ENCODE assay signal across 8 mouse cellular contexts in the genomic region with DNA sequence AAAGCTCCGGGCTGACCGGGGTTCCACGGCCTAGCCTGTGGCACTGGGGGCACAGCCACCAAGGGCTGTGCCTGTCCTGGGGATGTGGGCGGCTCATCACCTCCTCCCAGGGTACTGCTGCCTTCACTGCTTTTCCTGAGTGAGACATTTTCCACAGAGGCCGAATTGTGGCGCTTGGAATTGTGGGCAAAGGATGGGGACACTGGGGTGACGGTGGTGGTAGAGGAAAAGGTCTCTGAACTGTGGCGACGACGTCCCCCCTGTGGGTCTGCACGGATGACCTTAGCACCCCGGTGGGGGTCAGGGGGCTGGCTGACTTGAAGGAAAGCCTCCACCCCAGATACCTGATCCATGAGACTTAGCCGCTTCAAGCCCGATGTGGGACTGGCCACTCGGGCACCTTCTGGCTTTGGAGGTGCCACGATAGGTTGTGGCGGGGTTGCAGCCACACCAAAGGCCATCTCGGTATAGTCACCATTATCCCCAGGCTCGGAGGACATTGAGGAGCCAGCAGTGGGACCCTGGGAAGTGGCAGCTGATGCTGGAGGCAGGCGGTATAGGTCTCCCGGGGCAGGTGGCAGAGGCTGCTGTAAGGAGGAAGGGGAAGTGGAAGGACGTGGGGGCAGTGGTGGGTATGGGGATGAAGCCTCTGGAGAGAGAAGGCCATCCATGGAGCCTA. TPM values are rescaled to one million over a fixed set of nuclear protein-coding genes. Genes with fewer than 3 reads are reported as not detected.
A peak's percentile ranks its signal among the peaks of the same experiment; 100 is the strongest.
DNase-seq lines count a peak whose midpoint lies in the region; ATAC-seq lines count a peak whose summit lies in the region.

No protein-coding gene starts in this region.

- H3K27ac ChIP-seq in heart, embryonic 16.5 days (ENCODE audit: low read length): peak overlapping the region; percentile 56; the same call in 1 of the 2 replicates
- no peak overlapping the region for H3K27ac ChIP-seq in hindbrain, embryonic 11.5 days (ENCODE audit: low read depth, low read length)
- H3K27ac ChIP-seq in midbrain, embryonic 10.5 days (replicated peaks): peak overlapping the region; percentile 99

- 66% methylated on average over 22 of the region's 22 CpGs for WGBS in heart, embryonic 16.5 days
- 76% methylated on average over 22 of the region's 22 CpGs for WGBS in hindbrain, embryonic 11.5 days
- WGBS in midbrain, embryonic 10.5 days: 79% methylated on average over 22 of the region's 22 CpGs

- peak overlapping the region; percentile 73 for H3K9ac ChIP-seq in heart, embryonic 16.5 days (ENCODE audit: low read length)
- H3K9ac ChIP-seq in hindbrain, embryonic 11.5 days (ENCODE audit: low read depth, low read length): peak overlapping the region; percentile 2; the same call in 1 of the 2 replicates

- intact Hi-C loops in heart, postnatal 10 days (cut with DNase I): loop anchor here (5.0 kb wide), 3 partner anchors 123 to 353 kb away; no protein-coding TSS in a partner anchor

- no peaks in the 10 kb centered on the region for H3K9me3 ChIP-seq in heart, embryonic 16.5 days (replicated peaks; ENCODE audit: control insufficient read depth, low read length)
- H3K9me3 ChIP-seq in hindbrain, embryonic 11.5 days (ENCODE audit: control insufficient read depth, low read length): no peaks in the 10 kb centered on the region
- H3K9me3 ChIP-seq in midbrain, embryonic 10.5 days (replicated peaks): no peaks in the 10 kb centered on the region

- H3K4me2 ChIP-seq in heart, embryonic 16.5 days (ENCODE audit: low read depth, low read length): peak overlapping the region; percentile 89
- peak overlapping the region; percentile 72 for H3K4me2 ChIP-seq in hindbrain, embryonic 11.5 days (replicated peaks; ENCODE audit: low read depth, low read length)

- no peaks in the 10 kb centered on the region for H3K36me3 ChIP-seq in heart, embryonic 16.5 days (ENCODE audit: control insufficient read depth, insufficient read depth)
- H3K36me3 ChIP-seq in hindbrain, embryonic 11.5 days (ENCODE audit: control insufficient read depth, insufficient read depth, low read length): no peaks in the 10 kb centered on the region
- peaks cover 39% of the 10 kb centered on the region for H3K36me3 ChIP-seq in midbrain, embryonic 10.5 days

- no peak for DNase-seq in heart, postnatal 10 days
- DNase-seq in cerebellum, adult 8-10 months: peak; percentile 35
- DNase-seq in hindbrain, embryonic 11.5 days (ENCODE audit: low spot score): no peak
- no peak for DNase-seq in midbrain, embryonic 10.5 days (ENCODE audit: low spot score)
- no peak for DNase-seq in layer of hippocampus, adult 8-10 months (ENCODE audit: low spot score in 2 of 2)
- DNase-seq in gastrocnemius, postnatal 25 days: no peak

- peaks cover 51% of the 10 kb centered on the region for H3K4me1 ChIP-seq in heart, embryonic 16.5 days (ENCODE audit: control insufficient read depth, insufficient read depth, low read length)
- H3K4me1 ChIP-seq in hindbrain, embryonic 11.5 days (replicated peaks; ENCODE audit: control insufficient read depth, insufficient read depth, low read length): peaks cover 46% of the 10 kb centered on the region
- H3K4me1 ChIP-seq in midbrain, embryonic 10.5 days: peaks cover 94% of the 10 kb centered on the region

- no peak for ATAC-seq in heart, embryonic 16.5 days (replicated peaks; ENCODE audit: extremely low read depth, insufficient read depth, low FRiP score)
- ATAC-seq in hindbrain, embryonic 11.5 days (ENCODE audit: low FRiP score): no peak
- ATAC-seq in erythroid progenitor cell, adult 5-6 weeks (replicated peaks; ENCODE audit: low FRiP score, poor library complexity, severe bottlenecking): no peak

- H3K4me3 ChIP-seq in heart, embryonic 16.5 days (ENCODE audit: low read length): peak overlapping the region; percentile 80
- H3K4me3 ChIP-seq in hindbrain, embryonic 11.5 days (ENCODE audit: low read depth, low read length): peak overlapping the region; percentile 60
- H3K4me3 ChIP-seq in midbrain, embryonic 10.5 days: peak overlapping the region; percentile 94

- no peaks in the 10 kb centered on the region for H3K27me3 ChIP-seq in heart, embryonic 16.5 days (ENCODE audit: control insufficient read depth, insufficient read depth, low read length)
- H3K27me3 ChIP-seq in hindbrain, embryonic 11.5 days (ENCODE audit: control insufficient read depth, insufficient read depth, low read length): no peaks in the 10 kb centered on the region
- H3K27me3 ChIP-seq in midbrain, embryonic 10.5 days (ENCODE audit: low read depth, poor library complexity, severe bottlenecking): 0 out of 2 replicates have a peak, but pooled peaks cover 6% of the 10 kb centered on the region

RNA-seq across cellular contexts. Expression of gene Irs2, which starts 3.3 kb away (rescaled TPM):
- 2.3 and 2.9 TPM in 2 replicates for polyA plus RNA-seq in heart, embryonic 16.5 days (2015; fragmentation: Nextera tagmentation; extraction: Ambion mirVana)
- 10 to 100 TPM; 17.7 to 22.0 TPM for total RNA-seq in heart, postnatal 10 days (2021)
- polyA plus RNA-seq in hindbrain, embryonic 11.5 days (2014; fragmentation: Nextera tagmentation; extraction: Ambion mirVana): 5.6 and 6.1 TPM in 2 replicates
- 5.6 and 5.9 TPM in 2 replicates for polyA plus RNA-seq in midbrain, embryonic 10.5 days (2016; fragmentation: Nextera tagmentation; extraction: Ambion mirVana)
- total RNA-seq in erythroid progenitor cell, adult 5-6 weeks (2015; ENCODE audit: low replicate concordance): 13.4 and 14.1 TPM in 2 replicates
- total RNA-seq in erythroid progenitor cell, adult 5-6 weeks (2017; ENCODE audit: low replicate concordance): 6.8 and 9.2 TPM in 2 replicates
- total RNA-seq in layer of hippocampus, adult 8-10 months (2022): 10 to 100 TPM; 54.1 to 72.4 (median 64.9) TPM
- total RNA-seq in gastrocnemius, postnatal 25 days (2021): 10 to 100 TPM in 1 of 2 experiments, 1 to 10 TPM in 1; 7.7 to 12.7 TPM
